Comparison of ENCODE assay signal across 7 mouse cellular contexts in genomic region chr4:41464345-41465286, GRCm38 (mm10). TPM values are rescaled to one million over a fixed set of nuclear protein-coding genes. Genes with fewer than 3 reads are reported as not detected.
A peak's percentile ranks its signal among the peaks of the same experiment; 100 is the strongest.
DNase-seq lines count a peak whose midpoint lies in the region; ATAC-seq lines count a peak whose summit lies in the region.

TSS of gene Kif24 (minus strand) at chr4:41464887.
TSS of gene Nudt2 (plus strand) at chr4:41465151.

- DNase-seq in adrenal gland, adult 8-10 months: peak; percentile 99
- peak; percentile 98 for DNase-seq in embryo, embryonic 9.5 days (ENCODE audit: extremely low spot score)
- DNase-seq in gastrocnemius, postnatal 4 days (ENCODE audit: low spot score in 2 of 2): peak; percentile 84 to 97
- DNase-seq in left cerebral cortex, postnatal 36 days (ENCODE audit: low spot score in 2 of 2): peak; percentile 96 to 97
- peak; percentile 99 for DNase-seq in midbrain, embryonic 11.5 days (ENCODE audit: low spot score, missing footprints)
- DNase-seq in skeletal muscle tissue, adult 2 months (ENCODE audit: low read depth, low spot score): peak; percentile 98

- peak within 1 kb of the TSS; percentile 77 for H3K27ac ChIP-seq in intestine, embryonic 16.5 days (ENCODE audit: low read length)
- H3K27ac ChIP-seq in midbrain, embryonic 11.5 days (ENCODE audit: low read depth, low read length): peak within 1 kb of the TSS; percentile 53; the same call in 1 of the 2 replicates

- H3K36me3 ChIP-seq in intestine, embryonic 16.5 days (ENCODE audit: control insufficient read depth, insufficient read depth, low read length): no peaks in the 10 kb centered on the region
- peaks cover 7% of the 10 kb centered on the region; the same call in 1 of the 2 replicates for H3K36me3 ChIP-seq in midbrain, embryonic 11.5 days (ENCODE audit: control insufficient read depth, insufficient read depth, low read length)

- peak within 1 kb of the TSS; percentile 80 for H3K4me3 ChIP-seq in intestine, embryonic 16.5 days (ENCODE audit: low read length)
- H3K4me3 ChIP-seq in midbrain, embryonic 11.5 days (ENCODE audit: low read depth, low read length): peak within 1 kb of the TSS; percentile 73

- peak within 1 kb of the TSS; percentile 58 for H3K4me2 ChIP-seq in intestine, embryonic 16.5 days (ENCODE audit: low read depth, low read length)
- H3K4me2 ChIP-seq in midbrain, embryonic 11.5 days: peak within 1 kb of the TSS; percentile 77

- H3K9me3 ChIP-seq in intestine, embryonic 16.5 days (ENCODE audit: control insufficient read depth, low read length): no peaks in the 10 kb centered on the region
- no peaks in the 10 kb centered on the region for H3K9me3 ChIP-seq in midbrain, embryonic 11.5 days (ENCODE audit: control insufficient read depth, low read length)

- under 1% methylated on average over 70 of the region's 70 CpGs for WGBS in intestine, embryonic 16.5 days
- under 1% methylated on average over 66 of the region's 70 CpGs for WGBS in midbrain, embryonic 11.5 days

- H3K27me3 ChIP-seq in intestine, embryonic 16.5 days (replicated peaks; ENCODE audit: control insufficient read depth, insufficient read depth, low read length): no peaks in the 10 kb centered on the region
- no peaks in the 10 kb centered on the region for H3K27me3 ChIP-seq in midbrain, embryonic 11.5 days (ENCODE audit: control insufficient read depth, insufficient read depth, low read length)

- peak; percentile 99 for ATAC-seq in intestine, embryonic 16.5 days
- peak; percentile 99 for ATAC-seq in midbrain, embryonic 11.5 days (ENCODE audit: low FRiP score)

- peaks cover 3% of the 10 kb centered on the region; the same call in 1 of the 2 replicates for H3K4me1 ChIP-seq in intestine, embryonic 16.5 days (ENCODE audit: control insufficient read depth, insufficient read depth, low read length)
- H3K4me1 ChIP-seq in midbrain, embryonic 11.5 days (ENCODE audit: control insufficient read depth, insufficient read depth, low read length): peaks cover 8% of the 10 kb centered on the region; the same call in 1 of the 2 replicates

- H3K9ac ChIP-seq in intestine, embryonic 16.5 days (ENCODE audit: low read depth, low read length): peak within 1 kb of the TSS; percentile 86
- peak within 1 kb of the TSS; percentile 77 for H3K9ac ChIP-seq in midbrain, embryonic 11.5 days (ENCODE audit: low read length)

- intact Hi-C loops in left cerebral cortex, postnatal 36 days (cut with DNase I): no loop called here

RNA-seq across cellular contexts. Expression of gene Kif24, which starts in this region (rescaled TPM):
- 1 to 10 TPM; 1.5 to 3.2 (median 2.0) TPM for total RNA-seq in adrenal gland, adult 8-10 months (2022)
- total RNA-seq in gastrocnemius, postnatal 4 days (2021): 1 to 10 TPM; 5.3 to 5.4 TPM
- polyA plus RNA-seq in intestine, embryonic 16.5 days (2015; fragmentation: Nextera tagmentation; extraction: Ambion mirVana): 4.0 TPM in 2 replicates
- 1 to 10 TPM; 1.2 to 1.8 TPM for total RNA-seq in left cerebral cortex, postnatal 36 days (2021)
- 9.6 and 9.9 TPM in 2 replicates for polyA plus RNA-seq in midbrain, embryonic 11.5 days (2014; fragmentation: Nextera tagmentation; extraction: Ambion mirVana)

RNA-seq across cellular contexts. Expression of gene Nudt2, which starts in this region (rescaled TPM):
- total RNA-seq in adrenal gland, adult 8-10 months (2022): 10 to 100 TPM; 28.0 to 34.1 (median 32.0) TPM
- total RNA-seq in gastrocnemius, postnatal 4 days (2021): 10 to 100 TPM; 29.3 to 30.2 TPM
- polyA plus RNA-seq in intestine, embryonic 16.5 days (2015; fragmentation: Nextera tagmentation; extraction: Ambion mirVana): 62.5 and 70.3 TPM in 2 replicates
- total RNA-seq in left cerebral cortex, postnatal 36 days (2021): 10 to 100 TPM; 27.1 to 30.1 TPM
- polyA plus RNA-seq in midbrain, embryonic 11.5 days (2014; fragmentation: Nextera tagmentation; extraction: Ambion mirVana): 70.2 and 70.3 TPM in 2 replicates

Comparison
In these comparisons a context has a peak if more than half of its experiments do, and no peak if none do; other contexts are left out.
1. Peak in every context shown above with its lines: DNase-seq, ATAC-seq, H3K4me3 ChIP-seq and H3K27ac ChIP-seq.